Mouse (Mus musculus) testis, postnatal 10 days (tissue): ENCODE data around the gene Nkx6-1.
A peak's percentile ranks its signal among the peaks of the same experiment; 100 is the strongest.

Source experiments
- DNase-seq: peaks from one replicate; pipeline ENCODE4 v3.0.0; 2021; ENCODE audit warnings: low spot score

Nkx6-1 gene

GRCm38 (mm10) chr5:101664945-101665615, at the start of gene Nkx6-1:
Nkx6-1 (minus strand) TSS chr5:101664996.
- peak; percentile 77 for DNase-seq

- DNase-seq = no peak
Observed at GRCm38 (mm10) chr5:101713064-101713613, 48.3 kb upstream of the Nkx6-1 start.

- DNase-seq = no peak
Observed at GRCm38 (mm10) chr5:101703374-101704260, 38.8 kb upstream of the Nkx6-1 start.

GRCm38 (mm10) chr5:101702636-101703035, 37.8 kb upstream of the Nkx6-1 start:
- DNase-seq = no peak

- no peak for DNase-seq
Observed at GRCm38 (mm10) chr5:101700607-101701006, 35.8 kb upstream of the Nkx6-1 start.

GRCm38 (mm10) chr5:101688581-101688980, 23.8 kb upstream of the Nkx6-1 start:
- peak; percentile 49 for DNase-seq

- DNase-seq = no peak
Observed at GRCm38 (mm10) chr5:101683340-101683739, 18.5 kb upstream of the Nkx6-1 start.

GRCm38 (mm10) chr5:101680338-101680737, 15.5 kb upstream of the Nkx6-1 start:
- DNase-seq = no peak

GRCm38 (mm10) chr5:101669381-101669780, 4.6 kb upstream of the Nkx6-1 start:
- DNase-seq = no peak

- DNase-seq = no peak
Observed at GRCm38 (mm10) chr5:101668475-101668874, 3.7 kb upstream of the Nkx6-1 start.

- no peak for DNase-seq
Observed at GRCm38 (mm10) chr5:101668028-101668427, 3.2 kb upstream of the Nkx6-1 start.

GRCm38 (mm10) chr5:101667263-101667990, 2.6 kb upstream of the Nkx6-1 start:
- no peak for DNase-seq

- no peak for DNase-seq
Observed at GRCm38 (mm10) chr5:101666713-101667112, 1.9 kb upstream of the Nkx6-1 start.

- DNase-seq = no peak
Observed at GRCm38 (mm10) chr5:101666091-101666490, 1.3 kb upstream of the Nkx6-1 start.

- DNase-seq = peak; percentile 44
Observed at GRCm38 (mm10) chr5:101664423-101664921, 324 bp downstream of the Nkx6-1 start.

GRCm38 (mm10) chr5:101663621-101664422, 974 bp downstream of the Nkx6-1 start:
- no peak for DNase-seq

GRCm38 (mm10) chr5:101663176-101663575, 1.6 kb downstream of the Nkx6-1 start:
- peak; percentile 52 for DNase-seq

GRCm38 (mm10) chr5:101662485-101662884, 2.3 kb downstream of the Nkx6-1 start:
- DNase-seq = no peak

- DNase-seq = no peak
Observed at GRCm38 (mm10) chr5:101661561-101662211, 3.1 kb downstream of the Nkx6-1 start.

GRCm38 (mm10) chr5:101660666-101661065, 4.1 kb downstream of the Nkx6-1 start:
- DNase-seq = no peak
